Mouse (Mus musculus): ENCODE measurements around the gene Ube2q1.
"Not testable (repeated sequence)": the region's sequence is repeated elsewhere in the genome, so short reads cannot be mapped to it uniquely, and the experiment has no call there.

The Ube2q1 gene

DNA sequence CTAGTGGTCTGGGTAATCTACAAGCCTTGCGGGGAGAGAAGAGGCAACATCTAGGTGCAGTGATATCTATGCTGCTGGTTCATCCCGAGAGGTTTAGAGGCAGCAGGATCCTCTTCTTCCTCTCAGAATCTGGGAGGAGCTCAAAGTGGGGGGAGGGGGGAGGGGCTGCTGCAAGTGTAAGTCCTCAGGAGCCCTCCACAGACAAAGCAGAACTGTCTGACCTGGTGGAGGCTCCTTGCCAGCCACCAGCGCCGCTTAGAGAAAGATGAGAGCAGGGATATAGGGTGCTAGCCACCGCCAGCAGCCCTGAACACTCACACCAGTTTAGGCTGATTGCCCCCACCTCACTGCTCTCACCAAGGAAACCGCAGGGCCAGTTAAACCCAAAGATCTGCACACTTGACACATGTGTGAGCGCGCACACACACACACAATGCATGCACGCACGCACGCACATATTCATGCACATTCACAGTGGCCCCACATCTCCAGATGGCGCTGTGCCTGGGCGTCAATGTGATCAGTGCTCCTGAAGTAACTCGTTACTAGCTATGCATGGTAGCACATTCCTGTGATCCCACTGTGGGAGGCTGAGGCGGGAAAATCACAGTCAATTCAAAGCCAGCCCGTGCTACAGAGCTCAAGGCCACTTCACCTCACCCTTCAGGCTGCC is 15.4 kb downstream of the Ube2q1 start:
- DNase-seq (ENCODE audit: low spot score): no peak

- DNase-seq (ENCODE audit: low spot score): no peak
These were observed 21.2 kb downstream of the Ube2q1 start for GRCm38 (mm10) chr3:89794616-89795015.

GRCm38 (mm10) chr3:89795746-89796145 is 22.3 kb downstream of the Ube2q1 start:
- no peak for DNase-seq (ENCODE audit: low spot score)

DNA sequence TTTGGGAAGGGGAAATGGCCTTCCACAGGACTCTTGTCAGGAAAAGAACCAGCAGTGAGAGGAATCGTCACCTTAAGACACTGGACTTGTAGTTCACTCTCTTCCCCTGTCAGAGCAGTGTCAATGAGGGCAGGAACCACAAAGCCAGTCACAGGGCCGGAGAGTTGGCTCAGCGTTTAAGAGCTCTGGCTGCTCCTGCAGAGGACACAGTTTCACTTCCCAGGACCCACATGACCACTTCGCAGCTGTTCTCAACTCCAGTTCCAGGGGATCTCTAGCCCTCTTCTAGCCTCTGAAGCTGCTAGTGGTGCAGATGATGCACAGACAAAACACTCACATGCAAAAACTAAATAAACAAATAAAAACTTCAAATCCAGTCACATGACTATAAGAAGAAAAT is 22.9 kb downstream of the Ube2q1 start:
- DNase-seq (ENCODE audit: low spot score): no peak

GRCm38 (mm10) chr3:89798518-89798917 is 25.1 kb downstream of the Ube2q1 start:
- no peak for DNase-seq (ENCODE audit: low spot score)

DNA sequence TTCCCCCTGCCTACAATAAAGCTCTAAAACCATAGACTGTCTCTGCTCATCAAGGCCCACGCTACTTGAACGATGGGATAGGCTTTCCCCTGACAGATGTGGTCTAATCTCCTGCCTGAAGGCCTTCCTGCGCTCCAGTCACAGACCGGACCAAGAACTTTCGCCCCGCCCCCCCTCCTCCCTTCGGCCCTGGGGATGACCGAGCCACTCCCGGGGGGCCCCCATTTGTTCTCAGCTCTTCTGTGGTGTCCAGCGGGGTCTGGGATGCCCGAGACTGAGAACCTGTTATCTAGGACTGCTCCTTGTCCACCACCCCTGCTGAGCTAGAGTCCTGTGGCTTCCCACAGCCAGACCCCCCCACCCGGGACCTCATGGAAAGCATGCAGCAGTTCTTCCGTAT is 26.1 kb downstream of the Ube2q1 start:
- peak; percentile 37 for DNase-seq (ENCODE audit: low spot score)

- not testable (repeated sequence) for DNase-seq (ENCODE audit: low spot score)
These were observed 26.7 kb downstream of the Ube2q1 start for GRCm38 (mm10) chr3:89800078-89800477.

GRCm38 (mm10) chr3:89800774-89801506 is 27.5 kb downstream of the Ube2q1 start:
- DNase-seq (ENCODE audit: low spot score): no peak

GRCm38 (mm10) chr3:89801507-89801847 is 28.1 kb downstream of the Ube2q1 start:
- DNase-seq (ENCODE audit: low spot score): no peak

DNA sequence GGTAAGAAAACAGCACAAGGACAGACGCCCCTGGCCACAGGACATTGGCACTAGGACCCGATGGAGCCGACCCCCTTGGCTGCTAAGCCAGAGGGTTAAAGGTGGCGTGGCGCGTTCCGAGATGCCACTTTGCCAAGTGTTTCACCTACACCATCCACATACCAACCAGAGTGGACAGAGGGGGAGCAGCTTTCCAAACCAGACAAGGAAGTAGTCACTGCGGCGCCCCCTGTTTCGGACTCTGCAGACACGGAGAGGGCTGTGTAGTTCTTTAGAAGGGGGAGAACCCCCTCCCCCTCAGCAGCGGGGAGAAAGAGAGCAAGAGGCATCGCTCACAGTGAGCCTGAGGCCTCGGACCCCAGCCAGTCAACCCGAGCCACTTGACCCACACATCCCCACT is 29.5 kb downstream of the Ube2q1 start:
- no peak for DNase-seq (ENCODE audit: low spot score)

DNA sequence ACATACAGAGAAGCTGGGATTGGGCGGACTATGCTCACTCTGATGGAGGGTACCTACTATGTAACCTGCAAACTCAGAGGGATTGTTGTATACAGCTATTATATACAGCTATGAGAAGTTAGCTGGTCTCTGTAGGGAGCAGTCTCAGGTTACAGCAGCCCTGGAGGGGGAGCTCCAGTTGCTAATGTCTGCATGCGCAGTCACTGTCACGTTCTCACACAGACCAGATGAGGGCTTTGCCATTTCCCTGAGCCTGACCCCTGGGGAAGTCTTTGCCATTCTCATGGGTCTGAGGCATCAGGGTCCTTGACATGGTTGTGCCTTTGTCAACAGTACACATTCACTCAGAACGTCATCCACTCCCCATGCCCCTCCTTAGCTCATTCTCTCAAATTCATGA is 31.8 kb downstream of the Ube2q1 start:
- DNase-seq (ENCODE audit: low spot score): no peak

DNA sequence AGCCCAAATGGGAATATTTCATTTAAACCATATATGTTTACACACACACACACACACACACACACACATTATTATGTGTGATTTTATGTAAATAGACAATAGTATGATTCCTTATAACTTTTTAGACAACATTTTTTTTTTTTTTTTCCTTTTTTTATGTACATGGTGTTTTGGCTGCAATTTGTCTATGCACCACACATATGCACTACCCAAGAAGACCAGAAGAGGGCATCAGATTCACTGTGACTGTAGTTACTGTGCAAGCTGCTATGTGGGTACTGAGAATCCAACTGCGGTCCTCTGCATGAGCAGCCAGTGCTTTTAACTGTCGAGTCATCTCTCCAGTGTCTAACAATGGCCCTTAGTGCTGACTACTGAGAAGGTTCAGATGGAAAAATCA is 33.3 kb downstream of the Ube2q1 start:
- no peak for DNase-seq (ENCODE audit: low spot score)

- no peak for DNase-seq (ENCODE audit: low spot score)
These were observed 33.8 kb downstream of the Ube2q1 start for GRCm38 (mm10) chr3:89807171-89807570.

GRCm38 (mm10) chr3:89807881-89808280 is 34.5 kb downstream of the Ube2q1 start:
- DNase-seq (ENCODE audit: low spot score): no peak

DNA sequence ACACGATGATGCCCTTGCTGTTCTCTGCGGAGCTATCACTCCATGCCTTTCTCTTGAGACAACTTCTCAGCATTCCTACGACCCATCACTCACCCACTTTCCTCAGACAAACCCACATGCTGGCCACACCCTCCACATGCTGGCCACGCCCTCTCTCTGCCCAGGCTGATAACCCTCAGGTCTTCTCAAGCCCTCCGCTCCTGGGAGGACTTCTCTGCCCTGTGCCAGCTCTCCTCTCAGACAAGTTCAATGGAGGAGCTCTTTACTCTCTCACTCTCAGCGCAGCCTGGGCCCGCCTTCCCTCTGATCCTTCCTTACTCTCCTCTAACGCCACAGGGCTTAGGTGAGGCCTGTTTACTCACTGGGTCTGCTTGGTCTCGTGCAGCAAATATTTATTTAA is 35.2 kb downstream of the Ube2q1 start:
- DNase-seq (ENCODE audit: low spot score): no peak

DNA sequence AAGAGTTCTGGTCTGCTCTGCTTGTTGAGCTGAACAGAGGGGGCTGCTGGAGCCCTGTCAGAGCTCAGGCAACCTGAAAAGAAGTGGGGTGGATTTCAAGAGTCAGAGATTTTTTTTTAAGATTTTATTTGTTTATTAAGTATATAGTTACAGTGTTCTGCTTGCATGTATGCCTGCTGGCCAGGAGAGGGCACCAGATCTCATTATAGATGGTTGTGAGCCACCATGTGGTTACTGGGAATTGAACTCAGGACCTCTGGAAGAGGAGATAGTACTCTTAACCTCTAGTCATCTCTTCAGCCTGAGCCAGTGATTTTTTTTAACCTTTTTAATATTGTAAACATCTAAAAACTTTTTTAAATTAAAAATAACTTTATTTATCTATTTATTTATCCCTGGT is 37.4 kb downstream of the Ube2q1 start:
- DNase-seq (ENCODE audit: low spot score): no peak

DNA sequence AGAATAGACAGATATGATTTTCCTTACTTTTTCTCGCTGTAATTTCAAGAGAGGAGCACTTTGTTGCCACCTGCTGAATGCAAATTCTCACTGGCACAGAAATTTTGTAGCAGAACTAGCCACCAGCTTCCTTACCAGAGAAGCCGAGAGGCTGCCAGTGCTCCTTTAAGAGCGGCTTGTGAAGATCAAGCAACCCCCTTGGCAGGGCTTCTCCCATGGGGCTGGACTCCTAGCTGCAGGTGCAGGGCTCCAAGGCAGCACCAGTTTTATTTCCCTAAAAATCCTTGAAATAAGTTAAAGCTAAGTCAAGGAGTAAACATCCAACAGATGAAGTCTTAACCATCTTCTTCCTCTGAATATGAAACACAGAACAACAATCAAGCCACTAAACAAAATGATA is 38.8 kb downstream of the Ube2q1 start:
- DNase-seq (ENCODE audit: low spot score): no peak

GRCm38 (mm10) chr3:89814051-89814450 is 40.6 kb downstream of the Ube2q1 start:
- no peak for DNase-seq (ENCODE audit: low spot score)

DNA sequence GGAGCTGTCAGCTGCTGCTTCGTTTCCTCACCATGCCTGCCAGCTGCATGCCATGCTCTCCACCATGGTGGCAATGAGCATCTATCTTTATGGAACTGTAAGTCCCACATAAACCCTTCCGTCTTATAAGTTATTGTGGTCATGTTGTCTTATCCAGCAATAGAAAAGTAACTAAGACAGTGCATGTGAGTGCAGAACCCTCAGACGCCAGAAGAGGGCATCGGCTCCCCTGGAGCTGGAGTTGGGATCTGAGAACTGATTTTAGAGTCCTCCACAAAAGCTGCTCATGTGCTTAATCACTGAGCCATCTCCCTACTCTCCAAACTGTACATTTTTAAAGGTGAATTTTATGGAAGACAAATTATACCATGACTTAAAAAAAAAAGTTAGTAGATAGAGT is 43.6 kb downstream of the Ube2q1 start:
- peak; percentile 32 for DNase-seq (ENCODE audit: low spot score)

- no peak for DNase-seq (ENCODE audit: low spot score)
These were observed 45.2 kb downstream of the Ube2q1 start for GRCm38 (mm10) chr3:89818605-89819004.

DNA sequence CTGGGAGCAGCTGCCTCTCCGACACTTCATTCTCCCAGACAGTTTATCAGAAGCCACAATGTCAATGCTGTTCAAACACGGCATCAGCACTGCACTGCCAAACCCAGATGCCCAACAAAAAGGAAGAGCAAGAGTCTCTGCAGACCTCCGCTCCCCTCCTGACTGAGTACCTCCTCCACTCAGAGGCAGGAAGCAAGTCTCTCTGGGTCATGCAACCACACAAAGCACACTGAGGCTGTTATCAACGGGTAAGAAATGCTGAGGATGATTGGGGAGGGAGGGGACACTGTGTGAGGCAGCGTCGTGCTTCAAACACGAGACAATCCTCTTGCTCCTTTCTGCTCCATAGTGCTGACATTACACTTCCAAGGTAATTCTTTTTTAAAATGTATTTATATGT is 46.5 kb downstream of the Ube2q1 start:
- DNase-seq (ENCODE audit: low spot score): no peak

DNA sequence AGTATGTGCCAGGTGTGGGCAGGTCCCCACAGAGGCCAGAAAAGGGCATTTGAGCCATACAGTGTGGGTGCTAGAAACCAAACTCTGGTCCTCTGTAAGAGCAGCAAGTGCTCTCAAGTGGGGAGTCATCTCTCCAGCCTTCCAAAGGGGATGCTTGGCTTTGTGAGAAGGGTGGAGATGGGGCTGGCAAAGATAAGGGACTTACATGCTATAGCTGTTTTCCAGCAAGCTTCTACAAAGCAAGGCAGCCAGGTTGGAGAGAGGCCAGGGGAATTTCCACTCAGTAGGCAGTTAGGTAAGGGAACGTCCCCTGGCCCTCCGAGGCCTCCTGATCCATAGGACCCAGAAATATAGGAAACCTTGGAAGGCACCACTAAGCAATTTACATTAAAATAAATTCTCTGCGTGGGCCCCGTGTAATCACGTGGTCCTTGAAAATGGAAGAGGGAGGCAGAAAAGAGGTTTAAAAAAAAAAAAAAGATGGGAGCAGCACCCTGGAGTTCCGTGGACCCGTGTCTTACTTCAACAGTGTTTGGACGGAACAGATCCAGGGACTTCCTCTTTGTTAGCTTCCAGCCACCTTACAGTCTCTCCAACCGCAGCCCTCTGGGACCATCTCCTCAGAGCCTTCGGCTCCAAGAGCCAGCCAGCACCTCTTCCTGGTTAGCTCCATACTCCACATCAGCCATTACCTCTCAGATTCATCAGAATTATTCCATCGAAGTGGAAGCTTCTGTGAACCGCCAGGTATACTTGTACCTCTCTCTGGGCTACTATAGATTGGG is 47.1 kb downstream of the Ube2q1 start:
- no peak for DNase-seq (ENCODE audit: low spot score)

DNA sequence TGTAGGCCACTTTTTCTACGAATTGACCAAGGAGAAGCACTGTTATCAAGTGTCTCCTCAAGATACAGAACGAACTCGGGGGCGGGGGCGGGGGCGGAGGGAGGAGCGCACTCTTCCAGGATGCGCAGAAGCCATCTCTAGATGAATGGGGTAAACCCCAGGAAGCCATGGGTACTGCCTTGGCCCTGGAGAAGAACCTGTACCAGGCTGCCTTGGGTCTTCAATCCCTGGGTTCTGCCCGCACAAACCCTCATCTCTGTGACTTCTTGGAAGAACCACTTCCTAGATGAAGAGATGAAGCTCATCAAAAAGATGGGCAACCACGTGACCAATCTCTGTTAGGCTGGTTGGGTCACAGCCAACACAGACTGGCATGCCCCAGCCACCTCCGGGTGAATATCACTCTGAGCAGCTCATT is 47.7 kb downstream of the Ube2q1 start:
- DNase-seq (ENCODE audit: low spot score): no peak
